Mouse (Mus musculus) embryonic facial prominence, embryonic 14.5 days (tissue): ENCODE results near the gene Polr1e. TPM values are rescaled to one million over a fixed set of nuclear protein-coding genes. Genes with fewer than 3 reads are reported as not detected.

Source experiments
- ATAC-seq: fragments of 200-750 bp; cut with Nextera tagmentation; 2 replicates; pipeline ENCODE4 v1.8.0; 2017; ENCODE audit warnings: low read depth, moderate number of reproducible peaks, moderate TSS enrichment
- DNase-seq: peaks from one replicate; pipeline ENCODE4 v3.0.0-alpha.2; 2015; ENCODE audit warnings: low spot score
- H3K27ac ChIP-seq: fragments of 300-500 bp; sonication (generic); replicated peaks from 2 replicates; pipeline ENCODE4 v1.5.1; 2014; ENCODE audit warnings: low read depth, mild to moderate bottlenecking, low read length, moderate library complexity
- H3K27me3 ChIP-seq: fragments of 300-500 bp; sonication (generic); replicated peaks from 2 replicates; pipeline ENCODE4 v1.6.1; 2014; ENCODE audit warnings: low read length; ENCODE audit not compliant: control insufficient read depth, insufficient read depth
- H3K36me3 ChIP-seq: fragments of 300-500 bp; sonication (generic); 2 replicates; pipeline ENCODE4 v1.6.1; 2014; ENCODE audit warnings: low read length, mixed read lengths; ENCODE audit not compliant: control insufficient read depth, insufficient read depth
- H3K4me1 ChIP-seq: fragments of 300-500 bp; sonication (generic); 2 replicates; pipeline ENCODE4 v1.6.1; 2014; ENCODE audit warnings: antibody characterized with exemption, low read length; ENCODE audit not compliant: control insufficient read depth, insufficient read depth
- H3K4me2 ChIP-seq: fragments of 300-500 bp; sonication (generic); 2 replicates; pipeline ENCODE4 v1.6.1; 2014; ENCODE audit warnings: low read depth, mild to moderate bottlenecking, low read length, moderate library complexity, mixed read lengths
- H3K4me3 ChIP-seq: fragments of 300-500 bp; sonication (generic); 2 replicates; pipeline ENCODE4 v1.5.1; 2014; ENCODE audit warnings: low read depth, mild to moderate bottlenecking, low read length
- H3K9ac ChIP-seq: fragments of 300-500 bp; sonication (generic); 2 replicates; pipeline ENCODE4 v1.6.1; 2014; ENCODE audit warnings: low read depth, mild to moderate bottlenecking, low read length, moderate library complexity, mixed read lengths
- H3K9me3 ChIP-seq: fragments of 300-500 bp; sonication (generic); 2 replicates; pipeline ENCODE4 v1.6.1; 2016; ENCODE audit warnings: low read length; ENCODE audit not compliant: control insufficient read depth
- WGBS: fragments of 180-500 bp; shearing (Covaris S2); extraction: QIAGEN DNeasy Blood & Tissue Kit; methylation state at CpG from one replicate; pipeline ENCODE4 v1.1.7; 2014; 5-methylcytosine and 5-hydroxymethylcytosine counted together
- polyA plus RNA-seq: library from polyadenylated mRNA; unstranded; fragments of >200 nt; fragmentation: Nextera tagmentation; extraction: Ambion mirVana; gene quantifications from 2 replicates; pipeline ENCODE4 v1.2.1, GENCODE M21; 2014

The Polr1e gene
- polyA plus RNA-seq, 1 experiment from 2014 or later: 33.7 TPM

DNA sequence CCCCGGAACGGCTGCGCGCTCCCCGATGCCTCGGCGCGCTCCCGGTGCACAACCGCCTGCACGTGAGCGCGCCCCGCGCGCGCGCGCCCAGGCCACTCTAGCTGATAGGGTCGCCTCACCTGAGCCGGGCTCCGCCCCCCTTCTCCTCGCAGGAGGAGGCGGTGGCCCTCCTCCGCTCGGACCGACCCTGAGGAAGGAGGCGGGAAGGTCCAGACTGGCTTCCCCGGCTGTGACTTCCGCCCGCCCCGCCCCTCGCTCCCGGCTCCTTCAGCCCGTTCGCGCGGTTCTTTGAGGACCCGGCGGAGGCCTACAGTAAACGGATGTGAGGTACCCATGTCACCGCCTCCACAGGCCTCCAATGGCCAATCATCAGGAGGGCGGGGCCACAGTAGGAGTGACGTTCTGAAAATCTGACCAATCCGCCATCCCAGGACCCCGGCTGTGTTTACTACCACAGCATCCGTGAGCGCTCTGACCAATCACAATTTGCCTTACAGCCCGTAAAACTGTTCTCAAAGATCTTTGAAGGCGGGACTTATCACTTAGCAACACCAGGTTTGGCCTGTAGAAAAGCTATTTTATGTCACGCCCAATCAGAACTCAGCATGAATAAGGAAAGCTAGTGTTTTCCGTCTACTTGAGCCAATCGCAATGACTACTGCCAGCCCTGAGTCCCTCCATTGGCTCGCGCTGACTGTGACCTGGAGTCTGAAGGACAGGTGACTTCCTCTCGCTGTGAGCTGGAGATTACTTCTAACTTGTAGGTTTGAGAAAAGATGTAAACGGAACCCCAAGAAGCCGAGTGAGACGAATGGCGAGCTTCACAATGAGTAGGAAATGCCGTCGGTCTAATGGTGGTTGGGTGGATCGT lies 6.0 kb upstream of the Polr1e start, which contains the start of gene Zbtb5:
TSS of gene Zbtb5 (minus strand) at position 308 of the 871 bp plus-strand sequence.
- DNase-seq: peak; percentile 100
- Histone ChIP-seq H3K9ac (peak within 1 kb of the TSS; percentile 88), H3K36me3 (no peaks in the 10 kb centered on the region), H3K27ac (peak within 1 kb of the TSS; percentile 96), H3K4me1 (peaks cover 18% of the 10 kb centered on the region), H3K9me3 (no peaks in the 10 kb centered on the region), H3K27me3 (no peaks in the 10 kb centered on the region), H3K4me2 (peak within 1 kb of the TSS; percentile 83), H3K4me3 (peak within 1 kb of the TSS; percentile 87)
- ATAC-seq: peak; percentile 98
- WGBS: under 1% methylated on average over 27 of the region's 63 CpGs

DNA sequence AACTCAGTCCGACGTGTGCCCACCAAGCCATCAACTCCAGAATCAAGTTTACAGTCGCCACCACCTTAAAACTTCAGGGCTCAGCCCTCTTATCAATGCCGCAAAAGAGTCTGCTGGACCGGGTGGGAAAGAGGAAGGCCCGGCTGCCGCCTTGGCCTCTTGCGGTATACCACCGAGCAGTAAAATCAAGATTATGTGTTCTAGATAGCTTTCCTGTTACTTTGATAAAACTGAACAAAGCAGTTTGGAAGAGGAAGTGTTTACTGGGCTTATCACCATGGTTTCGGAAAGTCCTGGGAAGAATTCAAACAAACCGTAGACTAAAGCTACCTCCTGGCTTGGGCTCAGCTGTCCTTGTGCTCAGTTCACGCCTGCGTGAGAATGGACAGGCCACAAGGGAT lies 5.4 kb upstream of the Polr1e start:
- 2% methylated on average over 13 of the region's 13 CpGs for WGBS

DNA sequence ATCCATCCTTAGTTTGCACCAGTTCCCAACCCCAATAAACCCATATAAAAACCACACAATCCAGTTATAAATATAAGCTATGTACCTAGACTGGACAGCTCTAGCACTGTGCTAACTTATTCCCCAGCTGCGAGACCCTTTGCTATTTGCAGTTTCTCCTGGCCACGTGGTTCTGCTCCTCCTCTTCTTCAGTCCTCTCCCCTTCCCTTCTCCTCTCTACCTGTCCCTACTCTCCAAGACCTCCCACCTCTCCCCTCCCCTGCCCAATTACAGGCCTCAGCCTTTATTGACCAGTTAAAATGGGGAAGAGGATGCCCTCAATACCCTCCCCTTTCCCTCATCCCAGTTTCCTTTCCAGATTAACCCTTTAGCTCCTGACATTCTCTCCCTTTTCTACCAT lies 4.8 kb upstream of the Polr1e start:
- ATAC-seq (no peak), DNase-seq (no peak)
- Histone ChIP-seq H3K27ac (peak overlapping the region; percentile 72; the same call in 1 of the 2 replicates), H3K4me2 (peak overlapping the region; percentile 82), H3K27me3 (no peaks in the 10 kb centered on the region), H3K9ac (peak overlapping the region; percentile 70), H3K4me3 (peak overlapping the region; percentile 87), H3K9me3 (no peaks in the 10 kb centered on the region), H3K4me1 (peaks cover 18% of the 10 kb centered on the region), H3K36me3 (no peaks in the 10 kb centered on the region)
- 4% methylated on average over 2 of the region's 2 CpGs for WGBS

More for the DNA sequence above, 5.4 kb upstream of the Polr1e start:
- H3K4me2 ChIP-seq: peak overlapping the region; percentile 82
- no peaks in the 10 kb centered on the region for H3K27me3 ChIP-seq
- no peaks in the 10 kb centered on the region for H3K36me3 ChIP-seq
- H3K27ac ChIP-seq: peak overlapping the region; percentile 72
- peaks cover 18% of the 10 kb centered on the region for H3K4me1 ChIP-seq
- no peak for DNase-seq
- no peaks in the 10 kb centered on the region for H3K9me3 ChIP-seq
- peak overlapping the region; percentile 70 for H3K9ac ChIP-seq
- peak overlapping the region; percentile 87 for H3K4me3 ChIP-seq
- ATAC-seq: no peak

DNA sequence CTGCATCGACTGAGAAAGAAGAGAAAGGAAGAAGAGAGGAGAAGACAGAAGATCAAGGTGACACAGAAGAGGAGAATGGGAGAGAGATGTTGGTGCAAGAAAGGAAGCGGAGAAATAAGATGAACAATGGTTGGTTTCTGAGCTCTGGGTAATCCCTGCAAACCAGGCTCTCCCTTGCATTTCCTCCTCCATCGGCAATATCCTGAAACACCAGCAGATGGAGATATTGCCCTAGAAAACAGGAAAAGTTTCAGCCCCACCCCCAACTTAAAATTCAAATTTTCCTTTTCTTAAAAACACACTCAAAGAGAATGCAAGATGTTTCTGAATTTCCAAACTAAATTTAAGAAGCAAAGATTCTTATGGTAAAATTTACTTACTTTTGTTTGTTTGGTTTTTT lies 2.8 kb upstream of the Polr1e start:
- 8% methylated on average over 3 of the region's 3 CpGs for whole genome bisulfite sequencing
- Histone ChIP-seq H3K27ac (no peak overlapping the region), H3K9ac (no peak overlapping the region)

DNA sequence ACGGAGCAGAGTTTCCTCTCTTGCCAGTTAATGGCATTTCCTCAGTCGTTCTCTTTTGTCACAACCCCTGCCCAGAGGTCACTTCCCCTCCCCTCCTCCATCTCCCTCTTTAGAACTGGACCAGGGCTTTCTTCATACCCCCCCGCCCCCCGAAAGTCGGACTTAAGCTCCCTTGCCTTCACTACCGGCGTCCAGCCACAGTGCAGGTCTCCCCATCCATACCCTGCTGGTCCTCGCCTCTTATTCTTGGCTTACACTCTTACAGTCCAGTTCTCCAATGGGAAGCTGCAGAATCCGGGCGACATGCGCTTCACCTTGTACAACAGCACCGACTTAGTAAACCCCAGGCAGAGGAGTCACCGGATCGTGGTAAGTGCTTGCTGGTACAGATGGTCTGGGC lies 626 bp downstream of the Polr1e start:
- Histone ChIP-seq H3K27ac (no peak overlapping the region), H3K4me3 (peak overlapping the region; percentile 52), H3K36me3 (peaks cover 1% of the 10 kb centered on the region; the same call in 1 of the 2 replicates), H3K9me3 (no peaks in the 10 kb centered on the region), H3K9ac (peak overlapping the region; percentile 72), H3K27me3 (no peaks in the 10 kb centered on the region), H3K4me1 (peaks cover 3% of the 10 kb centered on the region; the same call in 1 of the 2 replicates), H3K4me2 (peak overlapping the region; percentile 88)
- DNase-seq: no peak
- 2% methylated on average over 14 of the region's 14 CpGs for WGBS
- 0 out of 2 replicates have a peak, but pooled peaks have one; percentile 20 for ATAC-seq

More for the DNA sequence above, 2.8 kb upstream of the Polr1e start:
- H3K9me3 ChIP-seq: no peaks in the 10 kb centered on the region
- peaks cover 11% of the 10 kb centered on the region; the same call in 1 of the 2 replicates for H3K4me1 ChIP-seq
- H3K4me3 ChIP-seq: no peak overlapping the region
- DNase-seq (peak; percentile 41), ATAC-seq (no peak)
- no peaks in the 10 kb centered on the region for H3K27me3 ChIP-seq
- no peak overlapping the region for H3K4me2 ChIP-seq
- no peaks in the 10 kb centered on the region for H3K36me3 ChIP-seq

DNA sequence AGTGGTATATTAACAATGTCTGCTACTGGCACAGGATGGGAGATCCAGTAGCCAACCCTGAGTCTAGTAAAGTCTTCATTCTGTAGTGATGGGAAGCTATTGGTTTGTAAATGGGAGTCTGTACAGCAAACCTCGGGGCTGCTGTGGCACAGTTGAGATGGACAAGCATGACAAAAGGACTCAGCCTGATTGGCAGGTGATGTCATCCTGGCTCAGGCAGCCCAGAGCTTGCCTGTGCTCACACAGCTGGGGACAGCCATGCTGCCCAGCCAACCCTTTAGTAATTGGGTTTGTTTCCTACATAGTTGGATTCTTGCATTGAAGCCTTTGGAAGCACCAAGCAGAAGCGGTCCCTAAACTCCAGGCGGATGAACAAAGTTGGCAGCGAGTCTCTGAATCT lies 8.1 kb downstream of the Polr1e start:
- H3K4me1 ChIP-seq: no peaks in the 10 kb centered on the region
- H3K27ac ChIP-seq: no peak overlapping the region
- H3K27me3 ChIP-seq: no peaks in the 10 kb centered on the region
- H3K4me3 ChIP-seq: no peak overlapping the region
- DNase-seq: no peak
- WGBS: 97% methylated on average over 4 of the region's 4 CpGs
- peaks cover 52% of the 10 kb centered on the region for H3K36me3 ChIP-seq
- H3K9ac ChIP-seq: no peak overlapping the region
- H3K4me2 ChIP-seq: no peak overlapping the region
- ATAC-seq: no peak
- H3K9me3 ChIP-seq: no peaks in the 10 kb centered on the region

DNA sequence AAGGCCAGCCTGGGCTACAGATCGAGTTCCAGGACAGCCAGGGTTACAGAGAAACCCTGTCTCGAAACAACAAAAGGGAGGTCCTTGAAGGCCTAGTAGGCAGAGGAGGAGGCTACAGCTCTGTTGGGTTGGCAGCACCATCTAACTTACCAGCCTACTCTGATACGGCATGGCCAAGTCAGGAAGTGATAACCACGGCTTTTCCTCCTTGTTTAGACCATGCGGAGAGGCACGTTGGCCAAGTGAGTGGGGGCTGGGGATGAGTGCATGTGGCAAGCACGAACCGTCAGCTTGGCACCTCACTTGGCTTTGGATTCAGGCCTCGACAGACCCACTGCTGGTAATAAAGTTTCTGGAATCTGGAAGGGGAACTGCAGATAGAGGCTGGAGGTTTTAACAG lies 14.2 kb downstream of the Polr1e start:
- no peaks in the 10 kb centered on the region for H3K9me3 ChIP-seq
- peaks cover 91% of the 10 kb centered on the region for H3K36me3 ChIP-seq
- no peak overlapping the region for H3K4me2 ChIP-seq
- H3K27ac ChIP-seq: no peak overlapping the region
- H3K9ac ChIP-seq: no peak overlapping the region
- no peaks in the 10 kb centered on the region for H3K27me3 ChIP-seq
- 91% methylated on average over 9 of the region's 9 CpGs for WGBS
- H3K4me3 ChIP-seq: no peak overlapping the region
- no peak for ATAC-seq
- no peaks in the 10 kb centered on the region for H3K4me1 ChIP-seq
- DNase-seq: no peak

DNA sequence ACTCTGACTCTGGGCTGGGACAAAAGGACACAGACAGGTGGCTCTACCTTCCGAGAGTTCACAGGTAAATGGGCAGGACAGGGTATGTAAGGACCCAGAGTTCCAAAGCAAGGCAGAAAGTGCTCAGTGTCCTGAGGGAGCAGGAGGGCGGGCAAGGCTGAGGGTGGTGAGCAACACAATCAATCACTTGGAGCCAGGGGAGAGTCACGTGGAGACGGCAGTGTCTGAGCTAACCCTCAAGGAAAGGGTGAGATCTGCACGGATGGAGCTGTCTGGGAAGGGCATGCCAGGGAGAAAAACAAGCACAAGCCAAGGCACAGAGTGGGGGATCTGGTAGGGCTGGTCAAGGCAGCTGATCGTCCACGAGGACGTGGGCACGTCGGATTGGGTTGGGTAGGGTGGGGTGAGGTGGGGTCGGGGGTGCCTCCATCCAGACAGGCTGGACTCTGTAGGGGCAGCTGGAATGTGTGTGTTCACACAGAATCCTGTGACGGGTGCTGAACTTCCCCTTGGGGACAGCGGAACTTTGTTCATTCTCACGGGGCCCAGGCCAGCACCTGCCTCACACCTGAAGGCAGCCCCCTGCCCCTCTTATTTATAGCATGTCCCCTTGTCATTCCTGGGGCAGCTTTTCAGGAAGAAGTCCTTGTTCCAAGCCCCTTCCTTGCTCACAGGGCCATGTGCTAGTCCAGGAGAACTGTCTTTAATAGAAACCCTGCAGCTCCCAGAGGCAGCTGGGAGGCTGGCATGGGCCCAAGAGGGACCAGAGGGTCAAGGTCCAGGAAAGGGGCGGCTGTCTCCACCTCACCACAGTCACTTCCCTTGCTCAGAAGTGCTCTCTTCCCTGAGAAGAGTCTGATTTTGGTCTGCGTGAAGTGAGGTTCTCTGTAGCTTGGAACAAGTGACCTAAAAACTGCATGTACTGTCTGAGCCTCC lies 16.6 kb downstream of the Polr1e start:
- no peak overlapping the region for H3K4me3 ChIP-seq
- no peaks in the 10 kb centered on the region for H3K9me3 ChIP-seq
- H3K4me1 ChIP-seq: no peaks in the 10 kb centered on the region
- DNase-seq: no peak
- H3K27ac ChIP-seq: no peak overlapping the region
- H3K36me3 ChIP-seq: peaks cover 79% of the 10 kb centered on the region
- no peak overlapping the region for H3K4me2 ChIP-seq
- no peaks in the 10 kb centered on the region for H3K27me3 ChIP-seq
- no peak for ATAC-seq
- H3K9ac ChIP-seq: no peak overlapping the region
- 77% methylated on average over 16 of the region's 16 CpGs for WGBS
